Mouse (Mus musculus): ENCODE measurements around the gene Parn. TPM values are rescaled to one million over a fixed set of nuclear protein-coding genes. Genes with fewer than 3 reads are reported as not detected.

Gene Parn
- total and polyA plus RNA-seq, 2 experiments from 2014 or later: 11.5 to 23.3 TPM

DNA sequence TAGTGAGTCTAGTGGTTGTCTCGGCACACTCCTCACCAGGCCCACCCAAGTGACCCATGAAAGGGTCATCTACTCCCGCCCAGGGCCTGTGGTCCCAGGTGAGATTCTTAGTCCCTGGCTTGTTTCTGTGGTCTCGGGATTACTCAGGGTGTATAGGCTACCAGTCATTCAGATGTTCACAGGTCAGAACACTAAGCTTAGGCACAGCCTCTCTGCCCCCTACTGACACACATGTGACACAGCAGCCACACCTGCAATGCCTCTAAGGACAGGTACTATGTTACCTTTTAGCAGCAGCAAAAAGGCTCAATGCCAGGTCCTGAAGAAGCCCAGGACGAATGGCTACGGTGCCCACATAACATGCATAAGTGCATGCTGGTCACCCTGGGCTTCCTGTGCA is 136.7 kb downstream of the Parn start:
- Histone ChIP-seq H3K4me2 (ENCODE audit: low read depth, low read length) (no peak overlapping the region), H3K27ac (ENCODE audit: low read depth) (no peak overlapping the region), H3K9ac (replicated peaks; ENCODE audit: low read depth, low read length) (no peak overlapping the region), H3K4me1 (ENCODE audit: control insufficient read depth, insufficient read depth) (no peaks in the 10 kb centered on the region), H3K4me3 (ENCODE audit: low read depth, low read length) (no peak overlapping the region), H3K9me3 (replicated peaks; ENCODE audit: control insufficient read depth, low read length) (no peaks in the 10 kb centered on the region), H3K27me3 (ENCODE audit: control insufficient read depth, insufficient read depth, low read length) (no peaks in the 10 kb centered on the region), H3K36me3 (replicated peaks; ENCODE audit: control insufficient read depth, insufficient read depth, low read length) (no peaks in the 10 kb centered on the region)
- WGBS: 83% methylated on average over 5 of the region's 5 CpGs
- DNase-seq (ENCODE audit: low spot score) (no peak), ATAC-seq (ENCODE audit: insufficient read depth, low read depth) (no peak)
- TF ChIP-seq EP300 (IDR thresholded peaks at IDR 0.05; ENCODE audit: low read depth) (no peak), CTCF (IDR thresholded peaks at IDR 0.05; ENCODE audit: low read depth) (peak; percentile 32)

DNA sequence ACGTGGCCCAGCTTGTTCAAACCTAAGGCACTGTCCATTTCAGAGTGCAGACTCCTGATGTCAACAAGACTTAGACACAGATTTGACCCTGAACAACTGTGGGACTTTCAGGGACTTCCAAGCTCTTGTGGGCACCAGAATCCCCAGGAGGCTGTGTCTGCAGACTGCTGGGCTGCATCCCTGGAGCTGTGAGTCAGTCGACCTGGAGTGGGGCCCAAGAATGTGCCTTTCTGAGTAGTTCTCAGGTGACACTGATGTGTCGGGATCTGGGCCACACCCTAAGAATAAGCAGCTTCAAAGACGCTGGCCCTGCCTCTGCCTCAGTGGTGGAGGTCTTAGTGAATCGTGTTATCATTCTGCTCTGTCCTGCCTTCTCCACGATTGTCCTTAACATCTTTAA is 146.6 kb downstream of the Parn start:
- Histone ChIP-seq H3K4me1 (ENCODE audit: control insufficient read depth, insufficient read depth) (peaks cover 6% of the 10 kb centered on the region; the same call in 1 of the 2 replicates), H3K9me3 (replicated peaks; ENCODE audit: control insufficient read depth, low read length) (no peaks in the 10 kb centered on the region), H3K9ac (replicated peaks; ENCODE audit: low read depth, low read length) (no peak overlapping the region), H3K4me2 (ENCODE audit: low read depth, low read length) (no peak overlapping the region), H3K36me3 (replicated peaks; ENCODE audit: control insufficient read depth, insufficient read depth, low read length) (no peaks in the 10 kb centered on the region), H3K4me3 (ENCODE audit: low read depth, low read length) (no peak overlapping the region), H3K27ac (ENCODE audit: low read depth) (no peak overlapping the region), H3K27me3 (ENCODE audit: control insufficient read depth, insufficient read depth, low read length) (no peaks in the 10 kb centered on the region)
- DNase-seq (ENCODE audit: low spot score) (no peak), ATAC-seq (ENCODE audit: insufficient read depth, low read depth) (no peak)
- WGBS: 56% methylated on average over 6 of the region's 6 CpGs
- no peak for TF ChIP-seq EP300 (IDR thresholded peaks at IDR 0.05; ENCODE audit: low read depth)
- TF ChIP-seq CTCF (IDR thresholded peaks at IDR 0.05; ENCODE audit: low read depth): no peak

DNA sequence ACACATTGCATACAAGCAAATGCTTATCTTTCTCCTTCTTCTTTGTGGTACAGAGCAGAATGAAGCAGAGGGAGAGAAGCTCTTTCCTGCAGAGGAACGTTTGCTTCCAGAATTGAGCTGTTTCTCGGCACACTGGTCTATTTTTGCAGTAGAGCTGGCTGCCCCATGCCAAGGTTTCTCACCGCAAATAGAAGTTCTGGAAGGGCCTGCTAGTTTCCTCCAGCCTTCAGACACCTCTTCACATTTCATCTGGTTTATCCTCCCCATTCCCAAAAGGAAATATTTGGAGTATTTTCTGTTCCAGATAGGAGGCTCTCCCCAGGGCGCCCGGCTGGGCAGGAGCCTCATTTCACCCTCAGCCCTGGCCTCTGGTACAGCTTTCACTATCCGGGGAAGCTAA is 147.7 kb downstream of the Parn start:
- 25% methylated on average over 6 of the region's 6 CpGs for WGBS
- TF ChIP-seq CTCF (IDR thresholded peaks at IDR 0.05; ENCODE audit: low read depth) (no peak), EP300 (IDR thresholded peaks at IDR 0.05; ENCODE audit: low read depth) (no peak)
- Histone ChIP-seq H3K27me3 (ENCODE audit: control insufficient read depth, insufficient read depth, low read length) (no peaks in the 10 kb centered on the region), H3K4me3 (ENCODE audit: low read depth, low read length) (no peak overlapping the region), H3K4me2 (ENCODE audit: low read depth, low read length) (no peak overlapping the region), H3K27ac (ENCODE audit: low read depth) (peak overlapping the region; percentile 25; the same call in 1 of the 2 replicates), H3K36me3 (replicated peaks; ENCODE audit: control insufficient read depth, insufficient read depth, low read length) (no peaks in the 10 kb centered on the region), H3K9ac (replicated peaks; ENCODE audit: low read depth, low read length) (no peak overlapping the region), H3K9me3 (replicated peaks; ENCODE audit: control insufficient read depth, low read length) (no peaks in the 10 kb centered on the region), H3K4me1 (ENCODE audit: control insufficient read depth, insufficient read depth) (peaks cover 6% of the 10 kb centered on the region; the same call in 1 of the 2 replicates)
- DNase-seq (ENCODE audit: low spot score) (no peak), ATAC-seq (ENCODE audit: insufficient read depth, low read depth) (no peak)

DNA sequence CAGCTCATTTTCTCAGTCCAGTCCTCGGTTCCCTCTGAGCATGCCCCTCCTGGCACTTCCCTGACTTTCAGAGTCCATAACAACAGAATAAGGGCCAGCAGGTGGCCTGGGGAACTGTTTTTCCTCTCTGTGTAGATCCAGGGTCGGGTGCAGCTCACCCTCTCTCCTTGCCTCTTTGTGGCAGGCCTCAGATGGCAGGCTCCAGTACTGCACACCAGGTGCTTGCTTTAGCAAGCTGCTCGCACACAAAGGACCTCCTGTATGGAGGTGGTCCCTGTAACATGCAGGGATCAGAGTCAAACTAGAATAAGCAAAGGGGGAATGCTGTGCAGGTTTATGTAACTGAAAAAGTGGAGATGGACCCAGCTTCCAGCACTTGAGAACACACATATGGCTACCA is 151.8 kb downstream of the Parn start:
- WGBS: 66% methylated on average over 3 of the region's 3 CpGs
- Histone ChIP-seq H3K27ac (ENCODE audit: low read depth) (no peak overlapping the region), H3K27me3 (ENCODE audit: control insufficient read depth, insufficient read depth, low read length) (no peaks in the 10 kb centered on the region), H3K9me3 (replicated peaks; ENCODE audit: control insufficient read depth, low read length) (no peaks in the 10 kb centered on the region), H3K4me3 (ENCODE audit: low read depth, low read length) (no peak overlapping the region), H3K4me2 (ENCODE audit: low read depth, low read length) (no peak overlapping the region), H3K36me3 (replicated peaks; ENCODE audit: control insufficient read depth, insufficient read depth, low read length) (no peaks in the 10 kb centered on the region), H3K9ac (replicated peaks; ENCODE audit: low read depth, low read length) (no peak overlapping the region), H3K4me1 (ENCODE audit: control insufficient read depth, insufficient read depth) (peaks cover 6% of the 10 kb centered on the region; the same call in 1 of the 2 replicates)
- no peak for DNase-seq (ENCODE audit: low spot score)
- no peak for TF ChIP-seq EP300 (IDR thresholded peaks at IDR 0.05; ENCODE audit: low read depth)
- TF ChIP-seq CTCF (IDR thresholded peaks at IDR 0.05; ENCODE audit: low read depth): no peak
- no peak for ATAC-seq (ENCODE audit: insufficient read depth, low read depth)

DNA sequence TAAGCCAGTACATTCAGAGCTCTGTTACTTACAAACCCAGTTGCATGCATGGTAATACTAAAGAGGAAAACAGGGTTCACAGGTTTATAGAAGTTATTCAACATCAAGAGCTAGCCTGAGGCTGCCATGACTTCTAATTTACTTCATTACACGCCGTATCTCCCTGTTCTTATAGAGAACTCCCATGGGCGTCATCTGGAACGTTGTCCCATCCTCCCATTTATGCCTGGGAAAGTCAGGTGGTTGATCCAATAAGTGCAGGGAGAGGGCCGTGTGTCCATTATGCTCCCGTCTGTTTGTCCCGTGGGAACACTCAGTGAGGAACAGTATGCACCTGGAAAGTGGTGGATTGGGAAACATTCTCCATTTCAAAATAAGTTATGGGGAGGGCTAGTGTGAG is 152.4 kb downstream of the Parn start:
- Histone ChIP-seq H3K4me1 (ENCODE audit: control insufficient read depth, insufficient read depth) (peaks cover 6% of the 10 kb centered on the region; the same call in 1 of the 2 replicates), H3K9me3 (replicated peaks; ENCODE audit: control insufficient read depth, low read length) (no peaks in the 10 kb centered on the region), H3K36me3 (replicated peaks; ENCODE audit: control insufficient read depth, insufficient read depth, low read length) (no peaks in the 10 kb centered on the region), H3K9ac (replicated peaks; ENCODE audit: low read depth, low read length) (no peak overlapping the region), H3K27ac (ENCODE audit: low read depth) (no peak overlapping the region), H3K27me3 (ENCODE audit: control insufficient read depth, insufficient read depth, low read length) (no peaks in the 10 kb centered on the region), H3K4me3 (ENCODE audit: low read depth, low read length) (no peak overlapping the region), H3K4me2 (ENCODE audit: low read depth, low read length) (no peak overlapping the region)
- WGBS: 91% methylated on average over 7 of the region's 7 CpGs
- TF ChIP-seq EP300 (IDR thresholded peaks at IDR 0.05; ENCODE audit: low read depth) (no peak), CTCF (IDR thresholded peaks at IDR 0.05; ENCODE audit: low read depth) (no peak)
- DNase-seq (ENCODE audit: low spot score) (no peak), ATAC-seq (ENCODE audit: insufficient read depth, low read depth) (no peak)

DNA sequence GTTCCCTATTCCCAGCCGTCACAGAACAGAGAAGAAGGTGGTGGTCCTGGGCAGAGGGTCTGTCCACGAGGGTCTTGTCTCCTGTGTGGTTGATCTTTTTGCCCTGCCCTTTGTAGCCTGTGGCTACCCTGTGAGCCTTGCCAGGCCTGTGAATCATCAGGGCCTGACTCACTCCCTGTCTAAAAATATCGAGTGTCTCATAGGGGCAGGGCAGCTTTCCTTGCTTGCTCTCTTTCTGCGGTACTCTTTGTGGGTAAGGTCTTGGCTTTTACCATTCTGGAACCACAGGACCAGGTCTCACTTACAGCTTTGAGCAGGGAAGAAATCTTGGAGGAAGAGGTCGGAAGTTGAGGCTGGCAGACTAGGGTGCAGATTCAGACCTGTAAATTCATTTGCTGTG is 162.9 kb downstream of the Parn start:
- Histone ChIP-seq H3K36me3 (replicated peaks; ENCODE audit: control insufficient read depth, insufficient read depth, low read length) (no peaks in the 10 kb centered on the region), H3K9ac (replicated peaks; ENCODE audit: low read depth, low read length) (no peak overlapping the region), H3K27me3 (ENCODE audit: control insufficient read depth, insufficient read depth, low read length) (no peaks in the 10 kb centered on the region), H3K4me3 (ENCODE audit: low read depth, low read length) (no peak overlapping the region), H3K27ac (ENCODE audit: low read depth) (no peak overlapping the region), H3K4me2 (ENCODE audit: low read depth, low read length) (no peak overlapping the region), H3K4me1 (ENCODE audit: control insufficient read depth, insufficient read depth) (no peaks in the 10 kb centered on the region), H3K9me3 (replicated peaks; ENCODE audit: control insufficient read depth, low read length) (no peaks in the 10 kb centered on the region)
- DNase-seq (ENCODE audit: low spot score): peak; percentile 9
- TF ChIP-seq EP300 (IDR thresholded peaks at IDR 0.05; ENCODE audit: low read depth) (no peak), CTCF (IDR thresholded peaks at IDR 0.05; ENCODE audit: low read depth) (no peak)
- peak; percentile 58 for ATAC-seq (ENCODE audit: insufficient read depth, low read depth)
- 38% methylated on average over 5 of the region's 5 CpGs for WGBS
